Mouse (Mus musculus): ENCODE measurements around the gene Gm15517. TPM values are rescaled to one million over a fixed set of nuclear protein-coding genes. Genes with fewer than 3 reads are reported as not detected.
"Not testable (repeated sequence)": the region's sequence is repeated elsewhere in the genome, so short reads cannot be mapped to it uniquely, and the experiment has no call there.

Gm15517 gene
- polyA plus RNA-seq, 1 experiment, result 20.7 TPM

DNA sequence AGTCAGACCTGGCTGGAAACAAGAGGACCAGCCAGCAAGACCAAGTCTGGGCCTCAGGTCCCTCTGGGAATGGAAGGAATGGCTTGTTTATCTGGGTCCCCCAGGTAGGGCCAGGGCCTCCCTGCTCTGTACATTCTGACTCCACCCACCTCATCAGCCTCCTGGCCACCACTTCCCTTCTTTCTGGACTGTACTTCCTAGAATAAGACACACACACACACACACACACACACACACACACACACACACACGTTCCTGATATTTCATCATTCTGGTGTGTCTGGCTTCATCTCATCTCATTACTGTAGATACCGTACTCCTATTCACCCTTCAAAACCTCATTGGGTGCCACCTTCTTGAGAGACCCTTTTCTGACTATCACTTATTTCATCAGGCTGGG lies 8.2 kb downstream of the Gm15517 start:
- DNase-seq (ENCODE audit: low read depth), result no peak

DNA sequence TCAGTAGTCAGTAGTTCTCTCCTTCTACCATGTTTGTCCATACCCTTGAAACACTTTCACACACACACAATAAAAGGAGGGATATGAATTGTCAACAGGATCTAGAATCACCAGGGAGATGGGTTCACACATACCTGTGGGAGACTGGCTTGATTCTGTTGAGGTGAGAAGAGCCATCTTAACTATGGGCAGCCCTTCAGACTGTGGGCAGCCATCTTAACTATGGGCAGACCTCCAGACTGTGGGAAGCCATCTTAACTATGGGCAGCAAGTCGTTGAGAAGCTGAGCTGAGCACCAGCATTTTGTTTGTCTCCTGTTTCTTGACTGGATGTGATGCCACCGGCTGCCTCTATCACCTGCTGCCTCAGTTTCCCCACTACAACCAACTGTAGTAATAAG lies 10.1 kb downstream of the Gm15517 start:
- no peak for DNase-seq (ENCODE audit: low read depth)

- DNase-seq (ENCODE audit: low read depth), result no peak
These were observed 11.3 kb downstream of the Gm15517 start for GRCm38 (mm10) chr7:44272546-44272945.

DNA sequence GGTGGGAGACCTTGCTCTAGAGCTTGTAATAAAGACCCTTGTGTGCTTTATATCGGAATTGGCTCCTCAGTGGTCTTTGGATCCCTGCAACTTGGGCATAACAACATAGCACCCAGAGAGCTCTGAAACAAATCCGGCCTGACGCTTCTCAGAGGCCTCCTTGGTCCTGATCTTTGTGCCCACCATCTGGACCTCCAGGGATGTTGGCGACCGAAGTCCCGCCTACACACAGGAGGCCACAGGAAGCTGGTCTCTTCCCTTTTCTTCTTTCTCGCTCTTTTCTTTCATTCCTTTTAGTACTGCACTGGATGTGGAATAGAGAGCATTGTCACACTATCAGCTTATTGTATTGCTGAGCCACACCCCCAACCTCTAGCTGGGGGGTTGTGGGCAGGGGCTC lies 12.2 kb downstream of the Gm15517 start:
- no peak for DNase-seq (ENCODE audit: low read depth)

- no peak for DNase-seq (ENCODE audit: low read depth)
These were observed 12.8 kb downstream of the Gm15517 start for GRCm38 (mm10) chr7:44274096-44274495.

- DNase-seq (ENCODE audit: low read depth), result no peak
These were observed 14.3 kb downstream of the Gm15517 start for GRCm38 (mm10) chr7:44275546-44275945.

GRCm38 (mm10) chr7:44276461-44277249 lies 15.4 kb downstream of the Gm15517 start:
- DNase-seq (ENCODE audit: low read depth), result no peak

GRCm38 (mm10) chr7:44277250-44277622 lies 16.0 kb downstream of the Gm15517 start:
- no peak for DNase-seq (ENCODE audit: low read depth)

- DNase-seq (ENCODE audit: low read depth), result no peak
These were observed 19.7 kb downstream of the Gm15517 start for GRCm38 (mm10) chr7:44280959-44281358.

- DNase-seq (ENCODE audit: low read depth), result no peak
These were observed 20.3 kb downstream of the Gm15517 start for GRCm38 (mm10) chr7:44281586-44281985.

DNA sequence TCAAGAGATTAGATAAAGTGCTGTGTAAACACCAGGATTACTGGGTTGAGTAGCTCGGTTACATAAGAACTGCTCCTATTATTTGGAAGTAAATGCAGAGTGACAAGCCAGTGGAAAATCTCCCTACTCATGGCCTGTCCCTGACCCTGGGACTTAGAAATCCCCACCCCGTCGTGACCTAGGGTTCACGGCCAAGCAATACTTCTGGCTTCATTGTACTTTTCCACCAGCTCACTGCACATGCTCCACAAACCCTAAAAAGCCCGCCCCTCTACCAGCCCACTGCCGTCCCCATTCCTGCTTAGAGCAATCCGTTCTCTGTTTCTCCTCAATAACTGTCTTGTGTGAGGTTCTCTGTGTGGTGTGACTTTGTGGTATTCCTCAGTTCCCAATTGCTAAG lies 26.5 kb downstream of the Gm15517 start:
- no peak for DNase-seq (ENCODE audit: low read depth)

GRCm38 (mm10) chr7:44290986-44291385 lies 29.7 kb downstream of the Gm15517 start:
- DNase-seq (ENCODE audit: low read depth), result peak; percentile 88

GRCm38 (mm10) chr7:44291418-44291817 lies 30.2 kb downstream of the Gm15517 start:
- no peak for DNase-seq (ENCODE audit: low read depth)

GRCm38 (mm10) chr7:44297501-44297900 lies 36.3 kb downstream of the Gm15517 start:
- not testable (repeated sequence) for DNase-seq (ENCODE audit: low read depth)

DNA sequence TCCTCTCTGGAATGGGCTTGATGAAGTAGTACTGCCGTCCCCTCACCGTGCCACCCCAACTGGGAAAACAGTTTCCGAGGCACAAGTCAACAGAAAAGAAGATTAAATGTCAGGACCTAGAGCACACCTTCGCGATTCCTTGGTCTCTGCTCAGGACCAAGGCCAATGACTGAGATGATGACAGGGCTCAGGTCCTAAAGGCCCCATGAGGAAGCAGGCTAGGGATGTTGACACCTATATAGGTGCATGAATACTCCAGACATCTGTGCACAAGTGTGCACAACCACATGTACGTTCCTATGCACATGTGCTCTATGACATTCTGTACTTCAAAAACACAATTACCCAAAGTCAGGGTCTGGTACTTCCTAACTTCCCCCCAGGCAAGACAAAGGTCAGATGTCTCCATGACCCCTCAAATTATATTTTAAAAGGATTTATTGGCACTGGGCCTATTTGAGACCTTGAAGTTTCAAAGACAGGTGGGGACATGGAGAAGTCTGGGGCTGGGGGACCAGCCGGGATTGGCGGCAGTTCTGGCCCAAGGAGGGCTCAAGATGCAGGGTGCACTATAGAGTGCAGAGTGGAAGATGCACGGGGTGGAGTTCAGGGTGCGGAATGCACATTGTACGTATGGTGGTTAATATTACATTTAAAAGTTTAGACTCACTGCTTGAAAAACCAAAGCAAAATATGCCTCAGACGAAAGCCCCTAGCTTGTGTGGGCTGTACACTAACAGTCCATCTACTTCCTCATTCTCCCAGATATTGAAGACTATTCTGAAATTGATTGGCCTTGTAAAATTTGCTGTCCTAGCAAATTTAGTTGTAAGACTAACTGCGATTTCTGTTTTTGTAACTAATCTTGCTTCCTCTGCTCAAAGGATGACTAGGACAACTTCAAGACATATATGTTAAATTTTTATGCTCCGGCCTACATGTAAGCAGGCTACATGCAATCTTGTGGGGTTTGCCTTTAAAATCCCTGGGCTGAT lies 42.4 kb downstream of the Gm15517 start:
- no peak for DNase-seq (ENCODE audit: low read depth)

DNA sequence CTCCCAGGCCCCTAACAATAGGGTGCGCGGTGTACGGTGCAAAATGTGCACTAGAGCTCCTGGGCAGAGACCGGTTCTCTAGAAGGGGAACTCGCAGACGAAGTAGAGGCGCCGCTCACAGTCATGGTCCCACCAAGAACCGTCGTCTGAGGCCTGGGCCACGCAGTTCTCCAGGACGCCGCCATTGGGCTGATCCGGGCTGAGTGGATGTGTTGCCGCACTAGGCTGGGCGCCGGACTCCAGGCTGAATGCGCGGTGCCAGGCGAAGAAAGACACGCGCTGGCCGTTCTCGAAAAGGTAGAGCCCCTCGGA lies 43.2 kb downstream of the Gm15517 start:
- DNase-seq (ENCODE audit: low read depth), result no peak

GRCm38 (mm10) chr7:44304775-44305641 lies 43.8 kb downstream of the Gm15517 start:
- peak; percentile 97 for DNase-seq (ENCODE audit: low read depth)

GRCm38 (mm10) chr7:44305686-44306085 lies 44.4 kb downstream of the Gm15517 start:
- no peak for DNase-seq (ENCODE audit: low read depth)

DNA sequence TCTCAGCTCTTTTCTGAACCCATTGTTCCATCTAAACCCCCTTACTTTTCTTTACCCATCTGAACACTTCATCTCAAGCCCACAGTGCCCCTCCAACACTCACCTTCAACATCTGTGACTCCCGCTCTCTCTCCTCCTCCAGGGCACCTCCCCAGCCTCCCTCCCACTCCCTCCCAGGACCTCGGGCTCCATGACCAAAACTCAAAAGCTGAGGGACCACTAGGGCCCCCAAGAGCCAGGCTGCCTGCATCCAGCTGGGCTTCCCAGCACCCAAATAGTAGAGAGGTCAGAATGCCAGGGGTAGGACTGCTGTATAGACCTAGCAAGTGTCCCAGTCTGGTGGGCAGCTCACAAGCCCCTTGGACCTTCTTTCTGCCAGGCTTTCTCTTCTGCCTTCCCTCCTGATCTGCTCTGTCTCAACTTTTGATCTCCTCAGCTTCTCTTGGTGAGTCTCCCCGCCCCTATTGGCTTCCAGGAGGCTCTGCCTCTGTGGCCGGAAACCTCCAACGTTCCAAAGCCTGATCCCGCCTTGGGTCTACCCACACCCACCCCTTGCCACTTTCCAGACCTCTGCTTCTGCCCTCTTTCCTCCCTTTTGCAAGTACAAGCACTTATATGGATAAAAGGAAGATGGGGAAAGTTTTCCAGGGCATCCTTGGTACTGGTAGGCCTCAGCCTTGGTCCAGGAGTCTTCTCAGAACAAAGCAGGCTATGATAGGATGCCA lies 45.4 kb downstream of the Gm15517 start, which contains the start of gene Clec11a:
Clec11a (minus strand) TSS at position 387 of the 725 bp plus-strand sequence.
- DNase-seq (ENCODE audit: low read depth), result no peak

DNA sequence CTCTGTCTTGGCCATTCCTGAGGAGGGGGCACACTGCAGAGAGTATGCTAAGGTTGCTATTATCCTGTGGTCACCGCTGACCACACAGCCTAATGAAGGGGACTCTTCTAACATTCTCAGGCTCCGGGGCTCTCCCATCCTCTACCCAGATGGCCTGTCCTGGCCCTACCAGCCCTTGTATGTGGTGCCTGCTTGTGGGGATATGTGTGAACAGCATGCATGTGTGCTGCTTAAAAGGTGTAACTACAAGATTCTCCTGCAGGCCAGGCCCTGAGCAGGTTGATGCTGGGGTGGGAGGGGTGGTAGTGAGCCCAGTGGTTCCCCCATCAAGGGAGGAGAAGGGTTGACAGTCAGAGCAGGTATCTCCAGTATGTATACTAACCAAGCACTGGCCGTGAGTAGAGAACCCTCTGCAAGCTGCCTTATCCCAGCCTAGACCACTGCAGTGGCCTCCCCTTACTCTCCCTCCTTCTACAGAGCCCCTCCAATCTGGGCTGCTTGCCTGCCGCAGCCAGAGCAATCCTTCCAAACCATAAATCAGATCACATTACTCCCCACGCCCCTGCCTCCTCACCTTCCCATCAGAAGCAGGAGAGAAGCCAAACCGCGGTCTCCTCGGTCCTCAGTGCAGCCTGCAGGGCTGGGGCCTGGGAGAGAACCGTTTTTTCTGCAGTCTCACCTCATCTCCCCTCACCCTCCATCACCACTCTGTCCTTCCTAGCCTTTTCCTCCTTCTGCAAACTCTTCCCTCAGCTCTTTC lies 46.2 kb downstream of the Gm15517 start:
- no peak for DNase-seq (ENCODE audit: low read depth)

Data from gonadal fat pad, adult 2 months (tissue).